Mouse (Mus musculus) kidney, postnatal 0 days (tissue): Measurements from ENCODE around the gene Robo2. TPM values are rescaled to one million over a fixed set of nuclear protein-coding genes. Genes with fewer than 3 reads are reported as not detected.
"Not testable (repeated sequence)": the region's sequence is repeated elsewhere in the genome, so short reads cannot be mapped to it uniquely, and the experiment has no call there.

Experiments
- ATAC-seq: fragments of 200-750 bp; cut with Nextera tagmentation; replicated peaks from 2 replicates; pipeline ENCODE4 v1.8.0; 2017; ENCODE audit warnings: low read depth, moderate number of reproducible peaks, moderate TSS enrichment, moderate library complexity; ENCODE audit not compliant: low FRiP score
- DNase-seq: peaks from one replicate; pipeline ENCODE4 v3.0.0-alpha.2; 2016; ENCODE audit warnings: low spot score
- H3K27ac ChIP-seq: fragments of 300-500 bp; sonication (generic); 2 replicates; pipeline ENCODE4 v1.5.1; 2014; ENCODE audit warnings: mild to moderate bottlenecking
- H3K27me3 ChIP-seq: fragments of 300-500 bp; sonication (generic); 2 replicates; pipeline ENCODE4 v1.6.1; 2014; ENCODE audit warnings: low read length, mixed read lengths; ENCODE audit not compliant: insufficient read depth
- H3K36me3 ChIP-seq: fragments of 300-500 bp; sonication (generic); 2 replicates; pipeline ENCODE4 v1.6.1; 2014; ENCODE audit warnings: low read length, mixed read lengths; ENCODE audit not compliant: insufficient read depth
- H3K4me1 ChIP-seq: fragments of 300-500 bp; sonication (generic); replicated peaks from 2 replicates; pipeline ENCODE4 v1.6.1; 2014; ENCODE audit warnings: antibody characterized with exemption, low read length, mixed read lengths; ENCODE audit not compliant: insufficient read depth
- H3K4me2 ChIP-seq: fragments of 300-500 bp; sonication (generic); 2 replicates; pipeline ENCODE4 v1.6.1; 2014; ENCODE audit warnings: mild to moderate bottlenecking, low read length, moderate library complexity, mixed read lengths
- H3K4me3 ChIP-seq: fragments of 300-500 bp; sonication (generic); replicated peaks from 2 replicates; pipeline ENCODE4 v1.5.1; 2014; ENCODE audit warnings: low read depth, low read length
- H3K9ac ChIP-seq: fragments of 300-500 bp; sonication (generic); 2 replicates; pipeline ENCODE4 v1.6.1; 2014; ENCODE audit warnings: low read depth, low read length
- H3K9me3 ChIP-seq: fragments of 300-500 bp; sonication (generic); replicated peaks from 2 replicates; pipeline ENCODE4 v1.6.1; 2016; ENCODE audit warnings: low read length, inconsistent platforms, mixed read lengths
- CTCF ChIP-seq: IDR thresholded peaks from 2 replicates; pipeline ENCODE4 v1.5.1; 2016; ENCODE audit warnings: antibody characterized with exemption, low read depth, mild to moderate bottlenecking, moderate library complexity
- WGBS: fragments of 180-500 bp; shearing (Covaris S2); extraction: QIAGEN DNeasy Blood & Tissue Kit; methylation state at CpG from one replicate; pipeline ENCODE4 v1.1.7; 2014; 5-methylcytosine and 5-hydroxymethylcytosine counted together
- polyA plus RNA-seq: library from polyadenylated mRNA; unstranded; fragments of >200 nt; fragmentation: Nextera tagmentation; extraction: Ambion mirVana; gene quantifications from 2 replicates; pipeline ENCODE4 v1.2.1, GENCODE M21; 2015

Gene Robo2
- polyA plus RNA-seq, 1 experiment from 2014 or later, result 30.7 TPM

DNA sequence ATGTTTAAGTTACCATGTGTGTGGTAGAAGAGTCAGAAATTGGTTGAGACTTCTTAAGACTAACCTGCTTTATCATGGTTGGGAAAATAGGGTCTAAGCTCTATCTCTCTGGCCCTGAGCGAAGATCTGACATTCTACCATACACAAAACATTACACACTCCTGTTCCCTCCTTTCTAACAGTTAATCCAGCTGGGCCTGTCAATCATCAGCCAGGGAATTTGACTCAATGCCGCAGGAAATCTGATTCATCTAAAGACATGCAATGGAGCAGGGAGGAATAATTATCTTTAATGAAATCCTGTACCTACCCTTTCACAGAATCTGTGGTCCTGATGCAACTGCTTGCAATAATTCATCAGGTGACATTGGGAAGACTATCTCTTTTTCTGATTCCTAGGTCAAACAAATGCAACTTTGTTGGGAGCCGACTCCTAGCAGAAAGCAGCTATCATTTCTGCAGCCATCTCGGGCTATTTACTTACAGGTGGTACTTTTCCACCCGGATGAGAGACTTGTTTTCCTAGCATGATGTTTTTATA is 283.1 kb downstream of the Robo2 start:
- DNase-seq (no peak), ATAC-seq (no peak)
- H3K9me3 ChIP-seq, result no peaks in the 10 kb centered on the region
- H3K27ac ChIP-seq, result no peak overlapping the region
- TF ChIP-seq CTCF, result no peak
- no peak overlapping the region for H3K4me3 ChIP-seq
- H3K27me3 ChIP-seq, result no peaks in the 10 kb centered on the region
- H3K9ac ChIP-seq, result no peak overlapping the region
- no peaks in the 10 kb centered on the region for H3K36me3 ChIP-seq
- no peaks in the 10 kb centered on the region for H3K4me1 ChIP-seq
- WGBS, result 67% methylated on average over 5 of the region's 5 CpGs
- no peak overlapping the region for H3K4me2 ChIP-seq

DNA sequence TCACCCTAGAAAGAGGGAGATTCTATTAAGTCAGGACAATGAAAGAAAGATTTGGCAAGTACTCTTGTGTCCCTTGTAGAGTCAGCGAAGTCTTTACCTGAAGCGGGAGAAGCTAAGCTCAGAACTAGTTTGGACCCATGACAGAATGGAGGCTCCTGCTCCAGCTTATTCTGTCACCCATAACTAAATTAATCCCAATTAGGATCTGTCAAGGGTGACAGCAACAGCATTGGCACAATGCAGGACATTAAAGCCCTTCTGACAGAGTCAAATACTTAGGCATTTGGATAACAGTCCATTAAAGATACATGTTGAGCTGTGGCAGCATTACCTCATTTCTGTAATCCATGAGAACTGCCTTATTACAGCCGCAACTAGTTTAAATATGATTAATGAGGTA is 298.5 kb downstream of the Robo2 start:
- Histone ChIP-seq H3K4me1 (no peaks in the 10 kb centered on the region), H3K9me3 (no peaks in the 10 kb centered on the region), H3K27ac (no peak overlapping the region), H3K36me3 (no peaks in the 10 kb centered on the region), H3K4me3 (no peak overlapping the region), H3K4me2 (no peak overlapping the region), H3K9ac (no peak overlapping the region), H3K27me3 (no peaks in the 10 kb centered on the region)
- 98% methylated on average over 3 of the region's 3 CpGs for WGBS
- DNase-seq (no peak), ATAC-seq (no peak)
- no peak for TF ChIP-seq CTCF

DNA sequence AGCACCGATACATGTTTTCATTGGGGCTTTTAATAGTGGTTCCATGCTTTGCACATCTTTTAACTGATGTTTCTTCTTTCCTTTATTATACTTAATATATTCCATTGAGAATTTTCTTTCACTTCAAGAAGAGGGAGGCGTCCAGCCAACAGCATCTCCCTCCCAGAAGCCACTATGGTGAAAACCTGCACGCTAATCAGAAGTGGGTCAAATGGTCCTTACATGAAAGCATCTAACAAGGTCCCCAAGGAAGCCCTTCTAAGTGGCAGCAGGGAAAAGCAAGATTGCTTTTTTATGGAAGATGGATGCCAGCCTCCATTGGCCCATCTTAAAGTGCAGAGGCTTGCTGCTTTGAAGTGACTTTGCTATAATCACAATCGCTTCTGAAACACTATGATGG is 300.5 kb downstream of the Robo2 start:
- DNase-seq (no peak), ATAC-seq (no peak)
- H3K4me3 ChIP-seq, result no peak overlapping the region
- no peaks in the 10 kb centered on the region for H3K36me3 ChIP-seq
- H3K27ac ChIP-seq, result no peak overlapping the region
- H3K4me2 ChIP-seq, result no peak overlapping the region
- H3K27me3 ChIP-seq, result no peaks in the 10 kb centered on the region
- H3K9me3 ChIP-seq, result no peaks in the 10 kb centered on the region
- H3K9ac ChIP-seq, result no peak overlapping the region
- TF ChIP-seq CTCF, result no peak
- 87% methylated on average over 4 of the region's 4 CpGs for WGBS
- H3K4me1 ChIP-seq, result no peaks in the 10 kb centered on the region

DNA sequence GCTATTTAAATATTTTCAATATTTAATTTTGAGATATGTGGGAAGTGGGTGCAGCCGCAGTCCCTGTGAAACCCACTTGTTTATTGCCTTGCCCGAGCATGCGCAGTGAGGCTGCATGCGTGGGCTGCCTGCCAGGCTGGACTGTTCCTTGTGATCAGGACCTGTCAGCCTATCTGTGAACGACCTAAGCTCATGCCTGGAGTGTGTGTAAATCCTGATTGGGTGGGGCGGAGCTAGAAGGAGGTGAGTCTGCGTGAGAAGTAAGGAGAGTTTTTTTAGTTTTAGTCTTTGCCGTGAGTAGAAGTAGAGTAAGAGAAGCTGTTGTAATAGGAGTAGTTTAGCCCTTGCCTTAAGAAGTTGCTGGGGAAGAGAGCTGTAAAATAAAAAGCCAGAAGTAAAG is 307.2 kb downstream of the Robo2 start:
- not testable (repeated sequence) for H3K4me2 ChIP-seq, H3K27ac ChIP-seq, H3K4me3 ChIP-seq, ATAC-seq, H3K27me3 ChIP-seq, H3K9ac ChIP-seq, H3K4me1 ChIP-seq, DNase-seq, H3K9me3 ChIP-seq, H3K36me3 ChIP-seq
- 79% methylated on average over 8 of the region's 8 CpGs for WGBS

DNA sequence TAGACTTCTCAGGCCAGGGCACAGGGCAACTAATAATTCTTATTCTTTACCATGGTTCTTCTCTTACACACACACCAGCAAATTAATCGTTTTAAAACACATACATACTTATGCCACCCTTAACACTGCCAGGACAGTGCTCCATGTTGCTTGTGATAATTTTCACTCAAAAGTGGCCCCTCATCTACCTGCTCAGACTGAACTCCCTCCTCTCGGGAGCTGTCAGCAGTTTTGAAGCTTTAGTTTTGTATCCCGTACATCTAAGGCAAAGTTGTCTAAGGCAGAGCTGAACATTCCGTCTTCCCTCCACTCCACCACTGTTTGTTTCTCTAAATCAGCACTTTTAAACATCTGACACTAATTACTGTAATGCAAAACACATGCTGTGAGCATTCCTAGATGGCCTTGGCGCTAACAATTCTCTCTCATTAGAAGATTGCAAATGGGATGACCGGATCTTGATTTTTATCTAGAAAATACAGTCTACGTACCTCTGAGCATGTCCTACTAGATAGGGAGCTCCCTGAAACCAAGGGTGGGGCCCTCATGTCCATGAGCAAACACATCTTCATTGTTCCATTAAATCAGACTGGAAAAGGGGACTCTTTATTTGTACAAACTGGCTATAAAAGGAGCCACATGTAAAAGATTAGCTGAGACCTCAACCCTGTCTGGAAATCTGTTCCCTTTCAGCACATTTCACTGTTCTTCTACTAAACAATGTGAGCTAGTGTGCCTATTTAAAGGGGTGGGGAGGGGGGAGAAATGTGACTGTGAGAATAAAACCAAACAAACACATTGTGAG is 318.4 kb downstream of the Robo2 start:
- peak overlapping the region; percentile 61 for H3K27ac ChIP-seq
- no peaks in the 10 kb centered on the region for H3K36me3 ChIP-seq
- H3K4me3 ChIP-seq, result no peak overlapping the region
- no peaks in the 10 kb centered on the region for H3K4me1 ChIP-seq
- no peaks in the 10 kb centered on the region for H3K27me3 ChIP-seq
- peak; percentile 72 for DNase-seq
- 58% methylated on average over 7 of the region's 7 CpGs for WGBS
- no peak overlapping the region for H3K9ac ChIP-seq
- no peak for TF ChIP-seq CTCF
- H3K4me2 ChIP-seq, result no peak overlapping the region
- no peaks in the 10 kb centered on the region for H3K9me3 ChIP-seq
- 0 out of 2 replicates have a peak, but pooled peaks have one; percentile 25 for ATAC-seq

DNA sequence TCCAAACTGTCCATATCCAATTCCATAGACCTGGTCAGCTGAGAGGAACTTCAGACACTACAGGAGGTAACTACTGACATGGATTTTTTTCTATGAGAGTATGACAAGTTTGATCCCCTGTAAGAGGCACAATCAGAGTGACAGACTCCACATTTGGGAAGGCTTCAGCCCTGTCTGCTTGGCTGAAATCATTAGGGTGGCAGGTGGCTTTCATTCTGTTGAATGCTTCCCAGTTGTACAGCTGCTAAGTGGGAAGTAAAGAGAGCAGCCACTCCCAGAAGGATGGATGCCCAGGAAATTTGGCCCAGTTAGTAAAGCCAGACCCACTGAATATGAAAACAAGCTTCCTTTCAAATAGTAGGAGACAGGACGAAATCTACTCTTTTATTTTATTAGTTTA is 321.7 kb downstream of the Robo2 start:
- ATAC-seq (no peak), DNase-seq (no peak)
- no peak overlapping the region for H3K27ac ChIP-seq
- WGBS, result 87% methylated on average over 1 of the region's 1 CpGs
- H3K4me3 ChIP-seq, result no peak overlapping the region
- H3K36me3 ChIP-seq, result no peaks in the 10 kb centered on the region
- no peaks in the 10 kb centered on the region for H3K27me3 ChIP-seq
- no peak overlapping the region for H3K9ac ChIP-seq
- H3K9me3 ChIP-seq, result no peaks in the 10 kb centered on the region
- H3K4me2 ChIP-seq, result no peak overlapping the region
- no peaks in the 10 kb centered on the region for H3K4me1 ChIP-seq
- TF ChIP-seq CTCF, result no peak

DNA sequence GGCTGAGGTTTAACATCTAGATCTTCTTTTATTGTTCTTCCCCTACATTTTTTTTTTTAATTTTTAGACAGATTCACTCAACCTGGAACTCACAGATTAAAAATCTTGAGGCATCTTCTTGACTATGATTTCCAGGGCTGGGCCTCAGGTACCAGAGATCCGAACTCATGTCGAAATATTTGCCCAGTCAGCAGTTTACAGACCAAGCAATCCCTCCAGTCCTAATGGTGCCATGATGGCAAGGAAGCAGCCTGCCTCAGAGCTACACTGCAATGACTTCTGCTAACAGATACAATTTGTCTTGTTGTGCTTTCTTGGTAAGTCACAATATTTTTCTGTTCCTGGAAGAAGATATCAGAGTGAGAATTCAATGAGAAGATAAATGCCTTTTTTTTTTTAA is 327.4 kb downstream of the Robo2 start:
- H3K9me3 ChIP-seq, result no peaks in the 10 kb centered on the region
- H3K27ac ChIP-seq, result no peak overlapping the region
- TF ChIP-seq CTCF, result no peak
- no peak overlapping the region for H3K4me3 ChIP-seq
- DNase-seq, result no peak
- no peaks in the 10 kb centered on the region for H3K27me3 ChIP-seq
- H3K36me3 ChIP-seq, result no peaks in the 10 kb centered on the region
- no peak for ATAC-seq
- H3K4me2 ChIP-seq, result no peak overlapping the region
- WGBS, result 93% methylated on average over 2 of the region's 2 CpGs
- H3K4me1 ChIP-seq, result no peaks in the 10 kb centered on the region
- no peak overlapping the region for H3K9ac ChIP-seq
